Mouse (Mus musculus) ES-Bruce4 (cell line): ENCODE data around the gene Gm10147.
"Not testable (repeated sequence)": the region's sequence is repeated elsewhere in the genome, so short reads cannot be mapped to it uniquely, and the experiment has no call there.

Experiments
- CTCF ChIP-seq: IDR thresholded peaks from one replicate; pipeline ENCODE4 v1.8.1; 2011; ENCODE audit warnings: low read depth, low read length
- EP300 ChIP-seq: IDR thresholded peaks from 2 replicates; pipeline ENCODE4 v1.6.1; 2011; ENCODE audit warnings: low read depth, low read length; ENCODE audit not compliant: insufficient read depth
- POLR2A ChIP-seq: IDR thresholded peaks from one replicate; pipeline ENCODE4 v1.8.1; 2011; ENCODE audit warnings: low read length; ENCODE audit not compliant: insufficient read depth

DNA sequence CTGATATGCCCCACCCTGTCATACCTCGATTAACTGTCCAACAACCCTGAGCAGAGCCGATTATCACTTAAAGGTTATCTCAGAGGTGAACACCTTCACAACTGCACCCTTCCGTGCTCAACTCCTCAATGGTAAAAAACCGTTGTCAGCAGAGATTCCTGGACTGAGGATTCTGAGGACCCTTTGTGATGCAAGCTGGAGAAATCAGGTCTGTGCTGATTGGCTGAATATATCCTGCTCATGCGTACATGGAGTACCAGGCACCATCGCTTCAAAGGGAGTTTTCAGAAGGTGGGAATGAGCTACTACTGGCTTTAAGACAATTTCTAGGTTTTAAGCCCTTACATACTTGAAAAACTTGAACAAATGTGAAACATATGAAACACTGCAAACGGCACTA lies at the start of gene Gm10147:
- not testable (repeated sequence) for TF ChIP-seq CTCF, POLR2A, EP300
